Comparison of ENCODE assay signal across 10 mouse cellular contexts in genomic region chr12:26781537-26781936, GRCm38 (mm10).
DNase-seq lines count a peak whose midpoint lies in the region; ATAC-seq lines count a peak whose summit lies in the region.
"Had no signal": no experiment of that assay in that cellular context is flagged by ENCODE, and none has a peak within 500 bp of the region (broad histone marks: within the 10 kb centered on the region; RNA-seq: fewer than 3 reads in every experiment).

No protein-coding gene starts in this region.

- no peak overlapping the region for H3K4me3 ChIP-seq in hindbrain, embryonic 16.5 days (ENCODE audit: low read length)
- H3K4me3 ChIP-seq in hindbrain, embryonic 13.5 days, result no peak overlapping the region
- H3K4me3 ChIP-seq: erythroblast, embryonic 14.5 days had no signal

- H3K4me2 ChIP-seq in hindbrain, embryonic 16.5 days (ENCODE audit: low read length), result no peak overlapping the region
- no peak overlapping the region for H3K4me2 ChIP-seq in hindbrain, embryonic 13.5 days

- ATAC-seq in hindbrain, embryonic 16.5 days, result peak; percentile 50
- no peak for ATAC-seq in hindbrain, embryonic 13.5 days (ENCODE audit: low FRiP score)

- H3K9ac ChIP-seq in hindbrain, embryonic 16.5 days (ENCODE audit: low read depth, low read length), result no peak overlapping the region
- no peak overlapping the region for H3K9ac ChIP-seq in hindbrain, embryonic 13.5 days

- intact Hi-C loops in heart, postnatal 10 days (cut with DNase I), result no loop called here

- no peaks in the 10 kb centered on the region for H3K9me3 ChIP-seq in hindbrain, embryonic 16.5 days (ENCODE audit: control insufficient read depth, low read length)
- H3K9me3 ChIP-seq in hindbrain, embryonic 13.5 days, result peaks cover 3% of the 10 kb centered on the region; the same call in 1 of the 2 replicates

- H3K27ac ChIP-seq in hindbrain, embryonic 16.5 days (ENCODE audit: low read depth, low read length), result no peak overlapping the region
- H3K27ac ChIP-seq in hindbrain, embryonic 13.5 days, result no peak overlapping the region
- H3K27ac ChIP-seq: kidney, postnatal 0 days had no signal

- peak; percentile 65 to 78 for DNase-seq in frontal cortex, postnatal 36 days (ENCODE audit: low spot score in 2 of 2)
- peak; percentile 33 to 84 for DNase-seq in left cerebral cortex, adult 9 months (ENCODE audit: low spot score in 2 of 2)
- DNase-seq in telencephalon, adult 2 months (ENCODE audit: low read depth, low spot score), result peak; percentile 78
- DNase-seq in heart, postnatal 10 days, result no peak
- no peak for DNase-seq in gastrocnemius, postnatal 10 days
- DNase-seq: lung, adult 18-20 months had no signal

- H3K36me3 ChIP-seq in hindbrain, embryonic 16.5 days (ENCODE audit: control insufficient read depth, insufficient read depth, low read length), result no peaks in the 10 kb centered on the region
- H3K36me3 ChIP-seq in hindbrain, embryonic 13.5 days, result no peaks in the 10 kb centered on the region

- whole genome bisulfite sequencing in hindbrain, embryonic 16.5 days, result 61% methylated on average over 3 of the region's 3 CpGs
- WGBS in hindbrain, embryonic 13.5 days, result 71% methylated on average over 3 of the region's 3 CpGs

- peaks cover 4% of the 10 kb centered on the region; the same call in 1 of the 2 replicates for H3K4me1 ChIP-seq in hindbrain, embryonic 16.5 days (ENCODE audit: control insufficient read depth, insufficient read depth, low read depth, low read length)
- peaks cover 5% of the 10 kb centered on the region for H3K4me1 ChIP-seq in hindbrain, embryonic 13.5 days (replicated peaks)

- H3K27me3 ChIP-seq in hindbrain, embryonic 16.5 days (replicated peaks; ENCODE audit: control insufficient read depth, insufficient read depth, low read length), result no peaks in the 10 kb centered on the region
- no peaks in the 10 kb centered on the region for H3K27me3 ChIP-seq in hindbrain, embryonic 13.5 days

Comparison
In these comparisons a context has a peak if more than half of its experiments do, and no peak if none do; other contexts are left out.
1. DNase-seq: peak in frontal cortex, postnatal 36 days (2 of 2), left cerebral cortex, adult 9 months (2 of 2) and telencephalon, adult 2 months (single experiment); none in heart, postnatal 10 days (0 of 2) and gastrocnemius, postnatal 10 days (single experiment).